Mouse (Mus musculus) C2C12 (cell line): ENCODE measurements around the gene Dad1.

Experiments
- CTCF ChIP-seq: IDR thresholded peaks from one replicate; pipeline ENCODE4 v1.5.1; 2011; ENCODE audit not compliant: control insufficient read depth, insufficient read depth, insufficient read length
- FOSL1 ChIP-seq: IDR thresholded peaks from one replicate; pipeline ENCODE4 v1.8.0; 2011; ENCODE audit warnings: mild to moderate bottlenecking, low read length; ENCODE audit not compliant: poor library complexity, insufficient read depth, severe bottlenecking
- MAX ChIP-seq: IDR thresholded peaks from one replicate; pipeline ENCODE4 v1.6.1; 2011; ENCODE audit warnings: mild to moderate bottlenecking, control low read depth
- USF1 ChIP-seq: IDR thresholded peaks from one replicate; pipeline ENCODE4 v1.6.1; 2011; ENCODE audit warnings: low read depth, mild to moderate bottlenecking, control low read depth, moderate library complexity

DNA sequence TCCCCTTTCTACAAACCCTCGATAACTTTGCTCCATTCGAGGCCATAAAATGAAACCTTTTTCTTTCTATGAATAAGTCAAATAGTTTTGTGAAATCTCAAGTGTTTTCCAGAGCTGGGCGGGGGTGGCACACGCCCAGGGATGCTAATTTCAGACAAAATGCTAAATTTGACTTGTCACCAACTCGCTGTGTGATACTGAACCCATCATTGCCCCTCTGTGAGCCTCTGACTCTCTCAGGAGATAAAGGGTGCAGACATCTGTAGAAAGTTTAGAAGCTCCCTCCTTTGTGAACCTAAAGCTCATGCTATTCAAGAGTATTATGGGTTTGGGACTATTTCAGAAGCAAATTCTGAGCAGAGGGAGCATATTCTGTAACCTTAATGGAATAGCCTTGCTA, 46.0 kb downstream of the Dad1 start:
- TF ChIP-seq CTCF: no peak
- no peak for TF ChIP-seq MAX
- no peak for TF ChIP-seq USF1
- no peak for TF ChIP-seq FOSL1
